Mouse (Mus musculus): Measurements from ENCODE around the gene Pdzk1ip1. TPM values are rescaled to one million over a fixed set of nuclear protein-coding genes. Genes with fewer than 3 reads are reported as not detected.

Gene Pdzk1ip1
- total RNA-seq (2023), result 1.0 TPM in 1 of 2 replicates, not detected in the other

GRCm38 (mm10) chr4:115088611-115089338, at the start of gene Pdzk1ip1:
Gene Pdzk1ip1 (plus strand): TSS chr4:115088708.

GRCm38 (mm10) chr4:115056371-115056920, 32.1 kb upstream of the Pdzk1ip1 start, which contains the start of gene Tal1:
Gene Tal1 (plus strand): TSS chr4:115056426.

DNA sequence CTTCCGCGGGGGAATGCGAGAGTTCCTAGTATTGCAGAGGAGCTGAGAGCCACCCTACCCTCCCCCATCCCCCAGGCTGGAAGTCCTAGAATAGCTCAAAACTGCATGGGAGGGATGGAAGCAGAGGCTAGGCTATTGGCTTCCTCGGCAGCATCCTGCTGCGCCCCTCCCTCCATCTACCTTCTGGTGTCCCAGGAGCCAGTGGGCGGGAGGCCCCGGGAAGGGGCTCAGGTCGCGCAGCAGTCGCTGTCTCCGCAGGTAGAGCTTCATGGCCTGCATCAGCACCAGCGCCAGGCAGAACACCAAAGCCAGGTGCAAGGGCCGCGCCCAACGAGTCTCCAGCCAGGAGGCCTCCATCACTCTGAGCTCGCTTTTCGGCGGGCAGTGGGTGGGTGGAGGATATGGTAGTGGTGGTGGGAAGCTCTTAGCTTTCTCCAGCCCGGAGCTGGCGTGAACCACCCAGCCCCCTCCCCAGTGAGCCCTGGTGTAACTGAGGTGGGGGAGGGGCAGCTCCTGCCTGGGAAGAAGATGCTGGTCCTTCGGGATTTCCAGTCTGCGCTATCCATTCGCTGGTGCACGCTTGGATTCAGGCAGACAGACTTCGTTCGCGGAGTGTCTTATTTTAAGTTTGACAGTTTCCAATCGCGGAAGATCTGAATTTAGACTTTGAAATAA, 45.2 kb downstream of the Pdzk1ip1 start, which contains the start of gene Cyp4x1:
Cyp4x1 (minus strand) TSS at position 661 of the 675 bp plus-strand sequence.

Other genes with a start within 250 kb of the Pdzk1ip1 start
- gene Foxd2, start 179.8 kb upstream of the Pdzk1ip1 start, total RNA-seq (2023), result 0.29 and 0.57 TPM in 2 replicates
- not detected in 2 replicates for gene Foxe3, start 162.7 kb upstream of the Pdzk1ip1 start, total RNA-seq (2023)
- gene Cmpk1, start 101.5 kb upstream of the Pdzk1ip1 start, total RNA-seq (2023), result 51.8 and 54.8 TPM in 2 replicates
- gene Stil, start 88.5 kb upstream of the Pdzk1ip1 start, total RNA-seq (2023), result 24.6 and 31.6 TPM in 2 replicates
- gene Tal1, start 32.3 kb upstream of the Pdzk1ip1 start, total RNA-seq (2023), result 1.2 and 1.5 TPM in 2 replicates
- gene Cyp4x1, start 45.6 kb downstream of the Pdzk1ip1 start, total RNA-seq (2023), result not detected in 2 replicates
- gene Cyp4a29, start 153.4 kb downstream of the Pdzk1ip1 start, total RNA-seq (2023), result not detected in 2 replicates
- not detected in 2 replicates for gene Cyp4a12a, start 210.3 kb downstream of the Pdzk1ip1 start, total RNA-seq (2023)